Mouse (Mus musculus): ENCODE data around the gene Lbhd2. TPM values are rescaled to one million over a fixed set of nuclear protein-coding genes. Genes with fewer than 3 reads are reported as not detected.

Lbhd2 gene
- total and polyA plus RNA-seq, 3 experiments = not detected

- Histone ChIP-seq H3K79me2 (ENCODE audit: control insufficient read depth, insufficient read depth, low read length, poor library complexity) (no peaks in the 10 kb centered on the region), H3K4me3 (ENCODE audit: control insufficient read depth in 1 of 2, insufficient read depth in 1 of 2, low read depth in 2 of 2, low read length in 2 of 2) (no peak overlapping the region), H3K27me3 (ENCODE audit: control insufficient read depth in 1 of 2, insufficient read depth in 2 of 2, low read length in 2 of 2) (peaks cover 7 to 10% of the 10 kb centered on the region in 2 experiments), H3K27ac (ENCODE audit: control insufficient read depth, low read depth, low read length) (no peak overlapping the region), H3K4me1 (ENCODE audit: control insufficient read depth in 1 of 2, insufficient read depth in 2 of 2, low read length in 2 of 2) (no peaks in the 10 kb centered on the region), H3K9ac (ENCODE audit: control insufficient read depth, low read depth, low read length, poor library complexity, severe bottlenecking) (no peak overlapping the region), H3K9me3 (replicated peaks; ENCODE audit: insufficient read depth, low read length) (no peaks in the 10 kb centered on the region), H3K36me3 (ENCODE audit: control insufficient read depth in 1 of 2, insufficient read depth in 2 of 2, low read length in 2 of 2) (no peaks in the 10 kb centered on the region)
- peak; percentile 39 for DNase-seq (ENCODE audit: low read depth, low spot score)
- no peak for TF ChIP-seq SIN3A (IDR thresholded peaks at IDR 0.05; ENCODE audit: low read length)
- no peak for TF ChIP-seq E2F4 (IDR thresholded peaks at IDR 0.05; ENCODE audit: borderline replicate concordance, low read depth, low read length)
- TF ChIP-seq POLR2A (IDR thresholded peaks at IDR 0.05; ENCODE audit: control insufficient read depth in 1 of 2, insufficient read depth in 1 of 2, low read depth in 1 of 2, low read length in 2 of 2, poor library complexity in 1 of 2) = no peak
- no peak for TF ChIP-seq NRF1 (IDR thresholded peaks at IDR 0.05; ENCODE audit: insufficient read depth, low read depth, low read length, poor library complexity, severe bottlenecking)
- TF ChIP-seq MEF2A (IDR thresholded peaks at IDR 0.05; ENCODE audit: extremely low read depth, insufficient replicate concordance, low read depth, low read length, poor library complexity, severe bottlenecking) = no peak
- TF ChIP-seq GATA1 (IDR thresholded peaks at IDR 0.05; ENCODE audit: low read depth, low read length) = no peak
- peak; percentile 43 for TF ChIP-seq SMC3 (IDR thresholded peaks at IDR 0.05; ENCODE audit: low read depth, low read length)
- TF ChIP-seq TBP (IDR thresholded peaks at IDR 0.05; ENCODE audit: low read depth, low read length) = no peak
- TF ChIP-seq POLR2AphosphoS2 (IDR thresholded peaks at IDR 0.05; ENCODE audit: low read length) = no peak
- peak; percentile 31 to 57 (median 42) for TF ChIP-seq CTCF (IDR thresholded peaks at IDR 0.05 in 2 of 3, conservative IDR thresholded peaks at IDR 0.05 in 1 of 3; ENCODE audit: control insufficient read depth in 1 of 3, insufficient read depth in 1 of 3, low read depth in 2 of 3, low read length in 3 of 3, poor library complexity in 1 of 3, severe bottlenecking in 1 of 3)
- TF ChIP-seq ZMIZ1 (IDR thresholded peaks at IDR 0.05; ENCODE audit: low read depth, low read length) = no peak
- no peak for TF ChIP-seq UBTF (IDR thresholded peaks at IDR 0.05; ENCODE audit: borderline replicate concordance, insufficient read depth, low read depth, low read length)
- no peak for TF ChIP-seq MYB (IDR thresholded peaks at IDR 0.05; ENCODE audit: low read depth, low read length)
- peak; percentile 29 for TF ChIP-seq RAD21 (IDR thresholded peaks at IDR 0.05; ENCODE audit: low read depth, low read length)
- no peak for TF ChIP-seq MXI1 (IDR thresholded peaks at IDR 0.05; ENCODE audit: low read depth, low read length)
- TF ChIP-seq BHLHE40 (IDR thresholded peaks at IDR 0.05; ENCODE audit: borderline replicate concordance, low read depth, low read length) = no peak
- TF ChIP-seq POLR2AphosphoS5 (IDR thresholded peaks at IDR 0.05; ENCODE audit: borderline replicate concordance, low read depth, low read length) = no peak
Observed at GRCm38 (mm10) chr12:111364234-111364633, 42.4 kb upstream of the Lbhd2 start.

GRCm38 (mm10) chr12:111367065-111367464, 39.5 kb upstream of the Lbhd2 start:
- Histone ChIP-seq H3K9ac (ENCODE audit: control insufficient read depth, low read depth, low read length, poor library complexity, severe bottlenecking) (no peak overlapping the region), H3K27ac (ENCODE audit: control insufficient read depth, low read depth, low read length) (no peak overlapping the region), H3K4me3 (ENCODE audit: control insufficient read depth in 1 of 2, insufficient read depth in 1 of 2, low read depth in 2 of 2, low read length in 2 of 2) (no peak overlapping the region), H3K27me3 (ENCODE audit: control insufficient read depth in 1 of 2, insufficient read depth in 2 of 2, low read length in 2 of 2) (peaks cover 6 to 7% of the 10 kb centered on the region in 2 experiments), H3K36me3 (ENCODE audit: control insufficient read depth in 1 of 2, insufficient read depth in 2 of 2, low read length in 2 of 2) (no peaks in the 10 kb centered on the region), H3K79me2 (ENCODE audit: control insufficient read depth, insufficient read depth, low read length, poor library complexity) (no peaks in the 10 kb centered on the region), H3K9me3 (replicated peaks; ENCODE audit: insufficient read depth, low read length) (no peaks in the 10 kb centered on the region), H3K4me1 (ENCODE audit: control insufficient read depth in 1 of 2, insufficient read depth in 2 of 2, low read length in 2 of 2) (no peaks in the 10 kb centered on the region)
- DNase-seq (ENCODE audit: low read depth, low spot score) = no peak
- TF ChIP-seq CTCF (IDR thresholded peaks at IDR 0.05 in 2 of 3, conservative IDR thresholded peaks at IDR 0.05 in 1 of 3; ENCODE audit: control insufficient read depth in 1 of 3, insufficient read depth in 1 of 3, low read depth in 2 of 3, low read length in 3 of 3, poor library complexity in 1 of 3, severe bottlenecking in 1 of 3) (no peak), TCF12 (IDR thresholded peaks at IDR 0.05; ENCODE audit: low read depth, low read length) (no peak), TBP (IDR thresholded peaks at IDR 0.05; ENCODE audit: low read depth, low read length) (no peak), MYB (IDR thresholded peaks at IDR 0.05; ENCODE audit: low read depth, low read length) (no peak), TAL1 (IDR thresholded peaks at IDR 0.05; ENCODE audit: low read length) (no peak), USF1 (IDR thresholded peaks at IDR 0.05; ENCODE audit: low read depth, low read length) (no peak), HCFC1 (IDR thresholded peaks at IDR 0.05; ENCODE audit: low read depth, low read length) (no peak)

Data from MEL (cell line).